Mouse (Mus musculus) hindbrain, postnatal 0 days (tissue): Measurements from ENCODE around the gene Enam. TPM values are rescaled to one million over a fixed set of nuclear protein-coding genes. Genes with fewer than 3 reads are reported as not detected.

Source experiments
- ATAC-seq: fragments of 200-750 bp; cut with Nextera tagmentation; 2 replicates; pipeline ENCODE4 v1.8.0; 2017; ENCODE audit warnings: mild to moderate bottlenecking, moderate TSS enrichment, moderate library complexity
- DNase-seq: peaks from one replicate; pipeline ENCODE4 v3.0.0-alpha.2; 2015; ENCODE audit warnings: low spot score
- H3K27ac ChIP-seq: fragments of 300-500 bp; sonication (generic); 2 replicates; pipeline ENCODE4 v1.5.1; 2014; ENCODE audit warnings: mild to moderate bottlenecking
- H3K27me3 ChIP-seq: fragments of 300-500 bp; sonication (generic); 2 replicates; pipeline ENCODE4 v1.6.1; 2014; ENCODE audit warnings: low read length, mixed read lengths; ENCODE audit not compliant: insufficient read depth
- H3K36me3 ChIP-seq: fragments of 300-500 bp; sonication (generic); 2 replicates; pipeline ENCODE4 v1.6.1; 2014; ENCODE audit warnings: low read length, mixed read lengths; ENCODE audit not compliant: insufficient read depth
- H3K4me1 ChIP-seq: fragments of 300-500 bp; sonication (generic); 2 replicates; pipeline ENCODE4 v1.6.1; 2014; ENCODE audit warnings: antibody characterized with exemption, low read length, mixed read lengths; ENCODE audit not compliant: insufficient read depth
- H3K4me2 ChIP-seq: fragments of 300-500 bp; sonication (generic); 2 replicates; pipeline ENCODE4 v1.6.1; 2014; ENCODE audit warnings: low read depth, mild to moderate bottlenecking, low read length, moderate library complexity, mixed read lengths
- H3K4me3 ChIP-seq: fragments of 300-500 bp; sonication (generic); 2 replicates; pipeline ENCODE4 v1.5.1; 2014; ENCODE audit warnings: low read length
- H3K9ac ChIP-seq: fragments of 300-500 bp; sonication (generic); replicated peaks from 2 replicates; pipeline ENCODE4 v1.6.1; 2014; ENCODE audit warnings: mild to moderate bottlenecking, low read length, moderate library complexity, mixed read lengths
- H3K9me3 ChIP-seq: fragments of 300-500 bp; sonication (generic); 2 replicates; pipeline ENCODE4 v1.6.1; 2016; ENCODE audit warnings: low read length, mixed read lengths
- CTCF ChIP-seq: IDR thresholded peaks from 2 replicates; pipeline ENCODE4 v1.5.1; 2016; ENCODE audit warnings: antibody characterized with exemption, control low read depth, low read depth
- WGBS: fragments of 180-500 bp; shearing (Covaris S2); extraction: QIAGEN DNeasy Blood & Tissue Kit; methylation state at CpG from one replicate; pipeline ENCODE4 v1.1.7; 2014; 5-methylcytosine and 5-hydroxymethylcytosine counted together
- polyA plus RNA-seq: library from polyadenylated mRNA; unstranded; fragments of >200 nt; fragmentation: Nextera tagmentation; extraction: Ambion mirVana; gene quantifications from 2 replicates; pipeline ENCODE4 v1.2.1, GENCODE M21; 2015
- total RNA-seq: library from RNA; depleted of rRNA; stranded (reverse); fragments of >200 nt; gene quantifications from 2 replicates; pipeline ENCODE4 v1.2.3, GENCODE M21; 2014

The Enam gene
- total and polyA plus RNA-seq, 2 experiments from 2014 or later = not detected

- Histone ChIP-seq H3K4me3 (no peak overlapping the region), H3K27me3 (no peaks in the 10 kb centered on the region), H3K9ac (no peak overlapping the region), H3K36me3 (no peaks in the 10 kb centered on the region), H3K27ac (no peak overlapping the region), H3K4me2 (no peak overlapping the region), H3K9me3 (no peaks in the 10 kb centered on the region), H3K4me1 (no peaks in the 10 kb centered on the region)
- WGBS = 67% methylated on average over 1 of the region's 1 CpGs
- DNase-seq = no peak
- no peak for TF ChIP-seq CTCF
- ATAC-seq = no peak
These were observed 20.8 kb downstream of the Enam start for GRCm38 (mm10) chr5:88508555-88508954.

- Histone ChIP-seq H3K9ac (no peak overlapping the region), H3K36me3 (no peaks in the 10 kb centered on the region), H3K27ac (no peak overlapping the region), H3K4me2 (no peak overlapping the region), H3K9me3 (no peaks in the 10 kb centered on the region), H3K27me3 (no peaks in the 10 kb centered on the region), H3K4me3 (no peak overlapping the region), H3K4me1 (no peaks in the 10 kb centered on the region)
- DNase-seq (no peak), ATAC-seq (no peak)
- no peak for TF ChIP-seq CTCF
- WGBS = 81% methylated on average over 1 of the region's 1 CpGs
These were observed 21.2 kb downstream of the Enam start for GRCm38 (mm10) chr5:88508990-88509389.

- H3K9me3 ChIP-seq = no peaks in the 10 kb centered on the region
- H3K27me3 ChIP-seq = no peaks in the 10 kb centered on the region
- DNase-seq = peak; percentile 79
- WGBS = 6% methylated on average over 2 of the region's 2 CpGs
- no peaks in the 10 kb centered on the region for H3K36me3 ChIP-seq
- no peak overlapping the region for H3K27ac ChIP-seq
- no peaks in the 10 kb centered on the region for H3K4me1 ChIP-seq
- ATAC-seq = peak; percentile 67; the same call in 1 of the 2 replicates
- peak; percentile 81 for TF ChIP-seq CTCF
- H3K9ac ChIP-seq = no peak overlapping the region
- no peak overlapping the region for H3K4me2 ChIP-seq
- no peak overlapping the region for H3K4me3 ChIP-seq
These were observed 31.5 kb downstream of the Enam start for GRCm38 (mm10) chr5:88519232-88519631.

- Histone ChIP-seq H3K4me2 (no peak within 1 kb of the TSS), H3K27ac (no peak within 1 kb of the TSS), H3K9me3 (no peaks in the 10 kb centered on the region), H3K4me3 (no peak within 1 kb of the TSS), H3K4me1 (no peaks in the 10 kb centered on the region), H3K27me3 (no peaks in the 10 kb centered on the region), H3K9ac (no peak within 1 kb of the TSS), H3K36me3 (no peaks in the 10 kb centered on the region)
- DNase-seq (no peak), ATAC-seq (no peak)
- no peak for TF ChIP-seq CTCF
- 90% methylated on average over 3 of the region's 3 CpGs for WGBS
These were observed 39.9 kb downstream of the Enam start, which contains the start of gene Jchain for GRCm38 (mm10) chr5:88527657-88528056. Gene Jchain (minus strand): TSS chr5:88527891.

GRCm38 (mm10) chr5:88530908-88531307 is 43.1 kb downstream of the Enam start:
- Histone ChIP-seq H3K27me3 (no peaks in the 10 kb centered on the region), H3K9ac (no peak overlapping the region), H3K27ac (no peak overlapping the region), H3K4me1 (no peaks in the 10 kb centered on the region), H3K4me2 (no peak overlapping the region), H3K36me3 (no peaks in the 10 kb centered on the region), H3K9me3 (no peaks in the 10 kb centered on the region), H3K4me3 (no peak overlapping the region)
- no peak for TF ChIP-seq CTCF
- WGBS = 41% methylated on average over 1 of the region's 1 CpGs
- ATAC-seq = peak; percentile 27; the same call in 1 of the 2 replicates
- peak; percentile 7 for DNase-seq

- H3K27me3 ChIP-seq = no peaks in the 10 kb centered on the region
- no peaks in the 10 kb centered on the region for H3K4me1 ChIP-seq
- H3K27ac ChIP-seq = no peak overlapping the region
- TF ChIP-seq CTCF = no peak
- H3K9me3 ChIP-seq = no peaks in the 10 kb centered on the region
- no peak overlapping the region for H3K4me2 ChIP-seq
- DNase-seq = no peak
- H3K4me3 ChIP-seq = no peak overlapping the region
- no peak overlapping the region for H3K9ac ChIP-seq
- 56% methylated on average over 3 of the region's 3 CpGs for WGBS
- no peaks in the 10 kb centered on the region for H3K36me3 ChIP-seq
- ATAC-seq = no peak
These were observed 46.9 kb downstream of the Enam start for GRCm38 (mm10) chr5:88534697-88535096.

GRCm38 (mm10) chr5:88540845-88541244 is 53.1 kb downstream of the Enam start:
- Histone ChIP-seq H3K27me3 (no peaks in the 10 kb centered on the region), H3K9ac (no peak overlapping the region), H3K4me1 (no peaks in the 10 kb centered on the region), H3K36me3 (no peaks in the 10 kb centered on the region), H3K27ac (no peak overlapping the region), H3K9me3 (no peaks in the 10 kb centered on the region), H3K4me2 (no peak overlapping the region), H3K4me3 (no peak overlapping the region)
- no peak for TF ChIP-seq CTCF
- no peak for DNase-seq
- ATAC-seq = no peak
